Mouse (Mus musculus) kidney, postnatal 0 days (tissue): ENCODE results near the gene Rgs3. TPM values are rescaled to one million over a fixed set of nuclear protein-coding genes. Genes with fewer than 3 reads are reported as not detected.
A peak's percentile ranks its signal among the peaks of the same experiment; 100 is the strongest.

Source experiments
- ATAC-seq: fragments of 200-750 bp; cut with Nextera tagmentation; replicated peaks from 2 replicates; pipeline ENCODE4 v1.8.0; 2017; ENCODE audit warnings: low read depth, moderate number of reproducible peaks, moderate TSS enrichment, moderate library complexity; ENCODE audit not compliant: low FRiP score
- DNase-seq: peaks from one replicate; pipeline ENCODE4 v3.0.0-alpha.2; 2016; ENCODE audit warnings: low spot score
- H3K27ac ChIP-seq: fragments of 300-500 bp; sonication (generic); 2 replicates; pipeline ENCODE4 v1.5.1; 2014; ENCODE audit warnings: mild to moderate bottlenecking
- H3K27me3 ChIP-seq: fragments of 300-500 bp; sonication (generic); 2 replicates; pipeline ENCODE4 v1.6.1; 2014; ENCODE audit warnings: low read length, mixed read lengths; ENCODE audit not compliant: insufficient read depth
- H3K36me3 ChIP-seq: fragments of 300-500 bp; sonication (generic); 2 replicates; pipeline ENCODE4 v1.6.1; 2014; ENCODE audit warnings: low read length, mixed read lengths; ENCODE audit not compliant: insufficient read depth
- H3K4me1 ChIP-seq: fragments of 300-500 bp; sonication (generic); replicated peaks from 2 replicates; pipeline ENCODE4 v1.6.1; 2014; ENCODE audit warnings: antibody characterized with exemption, low read length, mixed read lengths; ENCODE audit not compliant: insufficient read depth
- H3K4me2 ChIP-seq: fragments of 300-500 bp; sonication (generic); 2 replicates; pipeline ENCODE4 v1.6.1; 2014; ENCODE audit warnings: mild to moderate bottlenecking, low read length, moderate library complexity, mixed read lengths
- H3K4me3 ChIP-seq: fragments of 300-500 bp; sonication (generic); replicated peaks from 2 replicates; pipeline ENCODE4 v1.5.1; 2014; ENCODE audit warnings: low read depth, low read length
- H3K9ac ChIP-seq: fragments of 300-500 bp; sonication (generic); 2 replicates; pipeline ENCODE4 v1.6.1; 2014; ENCODE audit warnings: low read depth, low read length
- H3K9me3 ChIP-seq: fragments of 300-500 bp; sonication (generic); replicated peaks from 2 replicates; pipeline ENCODE4 v1.6.1; 2016; ENCODE audit warnings: low read length, inconsistent platforms, mixed read lengths
- CTCF ChIP-seq: IDR thresholded peaks from 2 replicates; pipeline ENCODE4 v1.5.1; 2016; ENCODE audit warnings: antibody characterized with exemption, low read depth, mild to moderate bottlenecking, moderate library complexity
- WGBS: fragments of 180-500 bp; shearing (Covaris S2); extraction: QIAGEN DNeasy Blood & Tissue Kit; methylation state at CpG from one replicate; pipeline ENCODE4 v1.1.7; 2014; 5-methylcytosine and 5-hydroxymethylcytosine counted together
- polyA plus RNA-seq: library from polyadenylated mRNA; unstranded; fragments of >200 nt; fragmentation: Nextera tagmentation; extraction: Ambion mirVana; gene quantifications from 2 replicates; pipeline ENCODE4 v1.2.1, GENCODE M21; 2015

The Rgs3 gene
- polyA plus RNA-seq, 1 experiment from 2014 or later: 41.4 TPM

- DNase-seq (no peak), ATAC-seq (no peak)
- no peak for TF ChIP-seq CTCF
- Histone ChIP-seq H3K27me3 (no peaks in the 10 kb centered on the region), H3K27ac (no peak overlapping the region), H3K36me3 (no peaks in the 10 kb centered on the region), H3K4me1 (peaks cover 38% of the 10 kb centered on the region), H3K4me2 (no peak overlapping the region), H3K4me3 (no peak overlapping the region), H3K9ac (no peak overlapping the region), H3K9me3 (no peaks in the 10 kb centered on the region)
- 85% methylated on average over 2 of the region's 2 CpGs for WGBS
Observed at GRCm38 (mm10) chr4:62520892-62521400, 38.7 kb upstream of the Rgs3 start.

GRCm38 (mm10) chr4:62524651-62525488, 34.8 kb upstream of the Rgs3 start, which contains the start of the genes Pole3 and 4933430I17Rik:
Pole3 (minus strand) TSS chr4:62525068.
4933430I17Rik (plus strand) TSS chr4:62525369.
- WGBS: under 1% methylated on average over 59 of the region's 59 CpGs
- ATAC-seq: peak; percentile 98
- H3K9ac ChIP-seq: peak within 1 kb of the TSS; percentile 88
- peaks cover 6% of the 10 kb centered on the region for H3K4me1 ChIP-seq
- H3K4me3 ChIP-seq: peak within 1 kb of the TSS; percentile 85
- H3K36me3 ChIP-seq: no peaks in the 10 kb centered on the region
- 0 out of 2 replicates have a peak, but pooled peaks have one; percentile 1 for TF ChIP-seq CTCF
- no peaks in the 10 kb centered on the region for H3K9me3 ChIP-seq
- peak; percentile 99 for DNase-seq
- H3K4me2 ChIP-seq: peak within 1 kb of the TSS; percentile 87
- no peaks in the 10 kb centered on the region for H3K27me3 ChIP-seq
- peak within 1 kb of the TSS; percentile 91 for H3K27ac ChIP-seq

- no peak for TF ChIP-seq CTCF
- H3K9me3 ChIP-seq: no peaks in the 10 kb centered on the region
- peak overlapping the region; percentile 87 for H3K4me2 ChIP-seq
- ATAC-seq (no peak), DNase-seq (no peak)
- 1% methylated on average over 10 of the region's 10 CpGs for WGBS
- no peak overlapping the region; the same call in 1 of the 2 replicates for H3K9ac ChIP-seq
- peak overlapping the region; percentile 85 for H3K4me3 ChIP-seq
- H3K27ac ChIP-seq: no peak overlapping the region
- H3K4me1 ChIP-seq: peaks cover 6% of the 10 kb centered on the region
- H3K27me3 ChIP-seq: no peaks in the 10 kb centered on the region
- no peaks in the 10 kb centered on the region for H3K36me3 ChIP-seq
Observed at GRCm38 (mm10) chr4:62525489-62525811, 34.2 kb upstream of the Rgs3 start.

GRCm38 (mm10) chr4:62526256-62526655, 33.4 kb upstream of the Rgs3 start:
- Histone ChIP-seq H3K9me3 (no peaks in the 10 kb centered on the region), H3K9ac (no peak overlapping the region), H3K27ac (no peak overlapping the region), H3K27me3 (no peaks in the 10 kb centered on the region), H3K36me3 (no peaks in the 10 kb centered on the region), H3K4me3 (no peak overlapping the region), H3K4me1 (peaks cover 6% of the 10 kb centered on the region), H3K4me2 (no peak overlapping the region)
- TF ChIP-seq CTCF: no peak
- ATAC-seq: no peak
- no peak for DNase-seq
- 66% methylated on average over 2 of the region's 2 CpGs for WGBS

GRCm38 (mm10) chr4:62527655-62528054, 32.0 kb upstream of the Rgs3 start:
- Histone ChIP-seq H3K4me2 (no peak overlapping the region), H3K4me1 (peaks cover 6% of the 10 kb centered on the region), H3K27ac (no peak overlapping the region), H3K27me3 (no peaks in the 10 kb centered on the region), H3K9me3 (no peaks in the 10 kb centered on the region), H3K4me3 (no peak overlapping the region), H3K36me3 (no peaks in the 10 kb centered on the region), H3K9ac (no peak overlapping the region)
- 86% methylated on average over 4 of the region's 4 CpGs for WGBS
- DNase-seq (no peak), ATAC-seq (no peak)
- no peak for TF ChIP-seq CTCF

GRCm38 (mm10) chr4:62533729-62534128, 25.9 kb upstream of the Rgs3 start:
- H3K9ac ChIP-seq: no peak overlapping the region
- H3K4me3 ChIP-seq: no peak overlapping the region
- ATAC-seq (no peak), DNase-seq (no peak)
- H3K9me3 ChIP-seq: no peaks in the 10 kb centered on the region
- no peaks in the 10 kb centered on the region for H3K27me3 ChIP-seq
- no peak overlapping the region for H3K4me2 ChIP-seq
- no peaks in the 10 kb centered on the region for H3K4me1 ChIP-seq
- no peak for TF ChIP-seq CTCF
- H3K27ac ChIP-seq: no peak overlapping the region
- H3K36me3 ChIP-seq: no peaks in the 10 kb centered on the region
- 80% methylated on average over 6 of the region's 6 CpGs for WGBS
